Mouse (Mus musculus): Measurements from ENCODE around the gene Myt1. TPM values are rescaled to one million over a fixed set of nuclear protein-coding genes. Genes with fewer than 3 reads are reported as not detected.

Gene Myt1
- polyA plus RNA-seq, 1 experiment from 2014 or later, result 57.8 TPM

DNA sequence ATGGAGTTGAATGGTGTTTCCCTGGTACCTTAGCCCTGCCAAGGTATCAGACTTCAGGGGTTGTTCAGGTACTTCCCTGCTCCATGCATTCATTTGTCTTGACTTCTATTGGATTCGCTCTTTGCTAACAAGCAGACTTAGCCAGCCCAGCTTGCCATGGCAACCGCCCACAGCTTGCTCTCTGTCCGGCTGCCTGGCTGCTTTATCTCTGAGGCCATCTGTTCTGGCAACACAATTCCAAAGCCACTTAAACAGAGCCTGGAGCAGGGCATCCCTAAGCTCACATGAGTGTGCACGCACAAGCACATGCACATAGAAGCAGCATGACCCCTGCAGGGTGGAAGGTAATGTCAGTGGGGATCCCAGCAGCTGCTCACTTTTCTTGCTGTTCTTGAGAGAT, 4.1 kb upstream of the Myt1 start:
- peak; percentile 27; the same call in 1 of the 2 replicates for ATAC-seq (ENCODE audit: low FRiP score)
- Histone ChIP-seq H3K4me3 (no peak overlapping the region), H3K27me3 (no peaks in the 10 kb centered on the region), H3K9ac (no peak overlapping the region), H3K4me2 (replicated peaks) (no peak overlapping the region; the same call in 1 of the 2 replicates), H3K9me3 (replicated peaks) (no peaks in the 10 kb centered on the region), H3K4me1 (peaks cover 41% of the 10 kb centered on the region), H3K27ac (peak overlapping the region; percentile 64), H3K36me3 (no peaks in the 10 kb centered on the region)
- WGBS, result 16% methylated on average over 4 of the region's 4 CpGs

DNA sequence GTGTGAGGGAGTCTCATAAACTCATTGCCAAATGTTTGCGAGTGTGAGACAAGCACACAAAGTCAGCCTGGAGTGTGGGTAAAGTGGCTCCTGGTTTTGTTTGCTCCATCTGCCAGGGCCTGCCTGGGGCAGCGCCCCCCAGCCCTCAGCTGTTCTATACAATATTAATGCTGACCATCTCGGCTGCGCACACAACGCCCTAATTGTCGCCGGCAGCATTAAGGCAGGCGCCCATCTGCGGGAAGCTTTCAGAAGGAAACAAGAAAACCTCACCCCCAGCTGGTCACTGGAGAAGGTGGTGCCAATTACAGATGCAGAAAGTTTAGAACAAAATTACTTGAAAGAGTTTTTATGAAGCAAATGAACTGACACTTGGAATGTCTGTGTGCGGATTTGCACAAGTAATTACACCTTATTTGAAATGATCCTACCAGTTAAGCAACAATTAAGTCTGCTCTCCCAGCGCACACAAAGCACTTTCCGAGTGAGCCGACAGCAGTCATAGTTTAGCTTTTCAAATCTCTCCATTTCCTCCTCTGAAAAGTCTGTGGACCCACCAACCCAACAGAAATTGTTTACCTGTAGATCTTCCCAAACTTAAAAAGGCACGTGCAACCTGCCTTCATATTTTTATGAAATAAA, 875 bp downstream of the Myt1 start:
- H3K4me2 ChIP-seq (replicated peaks), result peak overlapping the region; percentile 70
- peak; percentile 8; the same call in 1 of the 2 replicates for ATAC-seq (ENCODE audit: low FRiP score)
- H3K27me3 ChIP-seq, result no peaks in the 10 kb centered on the region
- H3K9me3 ChIP-seq (replicated peaks), result no peaks in the 10 kb centered on the region
- peak overlapping the region; percentile 60 for H3K9ac ChIP-seq
- peak overlapping the region; percentile 91 for H3K27ac ChIP-seq
- H3K4me3 ChIP-seq, result peak overlapping the region; percentile 34
- H3K36me3 ChIP-seq, result no peaks in the 10 kb centered on the region
- WGBS, result 13% methylated on average over 14 of the region's 14 CpGs
- H3K4me1 ChIP-seq, result peaks cover 49% of the 10 kb centered on the region

DNA sequence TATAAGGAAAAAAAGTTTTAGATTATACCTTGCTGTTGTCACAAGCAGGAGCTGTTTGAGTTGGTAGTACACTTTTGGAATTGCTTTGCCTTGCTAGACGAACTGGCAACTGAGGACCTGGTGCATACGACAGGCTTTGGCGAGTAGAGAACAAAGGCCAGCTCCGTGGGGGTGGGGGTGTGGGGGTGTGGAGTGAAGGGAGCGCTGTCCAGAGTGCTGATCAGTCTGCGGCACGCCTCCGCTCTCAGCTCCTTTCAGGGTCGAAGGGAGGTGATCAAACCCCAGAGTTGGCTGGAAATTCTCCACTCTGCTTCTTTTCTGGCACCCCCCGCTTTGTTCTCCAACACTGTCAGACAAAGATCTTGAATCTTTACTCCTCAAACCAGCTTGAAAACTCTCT, 1.5 kb downstream of the Myt1 start:
- H3K27ac ChIP-seq, result peak overlapping the region; percentile 91
- WGBS, result 2% methylated on average over 10 of the region's 10 CpGs

DNA sequence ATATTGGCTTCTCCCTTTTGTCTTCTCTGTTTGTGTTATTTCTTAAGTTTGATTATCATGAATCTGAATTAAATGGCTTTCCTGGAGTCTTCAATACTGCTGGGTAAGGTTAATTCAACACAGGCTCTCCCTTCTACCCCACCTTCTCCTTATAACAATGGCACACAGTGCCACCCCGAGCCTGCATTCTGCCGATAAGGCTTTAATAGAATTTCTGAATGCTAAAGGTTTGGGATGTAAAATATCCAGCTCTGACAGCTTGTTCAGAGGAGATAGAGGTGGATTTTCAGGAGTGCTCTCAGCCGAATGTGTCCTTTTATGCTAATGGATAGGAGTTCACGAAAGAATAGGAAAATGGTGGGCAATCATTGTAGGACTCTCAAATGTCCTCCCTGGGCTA, 2.1 kb downstream of the Myt1 start:
- Histone ChIP-seq H3K4me1 (peaks cover 50% of the 10 kb centered on the region), H3K36me3 (no peaks in the 10 kb centered on the region), H3K4me3 (peak overlapping the region; percentile 34), H3K4me2 (replicated peaks) (peak overlapping the region; percentile 70), H3K9ac (peak overlapping the region; percentile 60), H3K9me3 (replicated peaks) (no peaks in the 10 kb centered on the region), H3K27me3 (no peaks in the 10 kb centered on the region), H3K27ac (peak overlapping the region; percentile 91)
- no peak for ATAC-seq (ENCODE audit: low FRiP score)
- WGBS, result 56% methylated on average over 4 of the region's 4 CpGs

More for the DNA sequence above, 1.5 kb downstream of the Myt1 start:
- no peaks in the 10 kb centered on the region for H3K36me3 ChIP-seq
- peaks cover 49% of the 10 kb centered on the region for H3K4me1 ChIP-seq
- H3K9me3 ChIP-seq (replicated peaks), result no peaks in the 10 kb centered on the region
- H3K4me2 ChIP-seq (replicated peaks), result peak overlapping the region; percentile 70
- no peaks in the 10 kb centered on the region for H3K27me3 ChIP-seq
- peak; percentile 62 for ATAC-seq (ENCODE audit: low FRiP score)
- peak overlapping the region; percentile 34 for H3K4me3 ChIP-seq
- H3K9ac ChIP-seq, result peak overlapping the region; percentile 60

DNA sequence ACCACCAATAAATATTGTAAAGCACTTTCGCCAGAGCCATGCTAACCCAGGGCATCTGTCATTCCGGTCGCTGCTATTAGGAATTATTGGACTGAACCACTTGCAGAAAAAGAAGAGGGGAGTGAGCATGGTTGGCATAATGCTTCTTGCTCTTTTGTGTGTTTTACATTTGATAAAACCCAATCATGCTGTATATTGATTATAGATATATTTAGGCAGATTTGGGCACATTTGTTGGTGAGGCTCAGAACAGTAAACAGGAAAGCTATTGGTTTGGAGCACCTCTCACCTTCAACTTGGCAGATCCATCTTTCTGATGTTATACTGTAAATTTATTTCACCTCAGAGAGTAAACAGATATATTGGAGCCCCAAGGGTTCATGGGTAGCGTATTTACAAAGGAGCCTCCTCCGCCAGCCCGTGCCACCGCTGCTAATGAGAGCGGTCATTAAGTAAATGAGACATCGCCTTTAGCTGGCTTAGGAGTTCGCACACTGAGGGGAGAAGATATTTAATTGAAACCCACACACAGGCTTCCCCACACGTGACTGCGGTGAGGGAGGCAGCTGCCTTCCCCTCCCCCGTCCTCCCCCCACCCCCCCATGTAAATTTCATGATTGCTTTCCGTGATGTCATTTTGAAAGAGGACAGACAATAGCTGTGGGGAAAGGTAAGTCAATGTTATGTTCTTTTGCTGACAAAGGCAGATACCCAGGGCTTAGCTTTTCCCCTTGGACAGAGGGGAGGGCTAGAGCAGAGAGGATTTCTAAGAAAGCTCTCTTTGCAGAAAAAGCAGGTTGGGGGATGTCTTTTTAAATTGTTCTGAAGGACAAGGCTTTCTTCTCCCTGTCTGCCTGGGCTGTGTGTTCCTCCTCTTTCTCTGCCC, 3.8 kb downstream of the Myt1 start:
- Histone ChIP-seq H3K9ac (peak overlapping the region; percentile 76), H3K4me1 (peaks cover 49% of the 10 kb centered on the region), H3K27ac (peak overlapping the region; percentile 95), H3K9me3 (replicated peaks) (no peaks in the 10 kb centered on the region), H3K36me3 (no peaks in the 10 kb centered on the region), H3K27me3 (no peaks in the 10 kb centered on the region), H3K4me3 (peak overlapping the region; percentile 50), H3K4me2 (replicated peaks) (peak overlapping the region; percentile 70)
- WGBS, result 31% methylated on average over 14 of the region's 14 CpGs
- ATAC-seq (ENCODE audit: low FRiP score), result peak; percentile 66

DNA sequence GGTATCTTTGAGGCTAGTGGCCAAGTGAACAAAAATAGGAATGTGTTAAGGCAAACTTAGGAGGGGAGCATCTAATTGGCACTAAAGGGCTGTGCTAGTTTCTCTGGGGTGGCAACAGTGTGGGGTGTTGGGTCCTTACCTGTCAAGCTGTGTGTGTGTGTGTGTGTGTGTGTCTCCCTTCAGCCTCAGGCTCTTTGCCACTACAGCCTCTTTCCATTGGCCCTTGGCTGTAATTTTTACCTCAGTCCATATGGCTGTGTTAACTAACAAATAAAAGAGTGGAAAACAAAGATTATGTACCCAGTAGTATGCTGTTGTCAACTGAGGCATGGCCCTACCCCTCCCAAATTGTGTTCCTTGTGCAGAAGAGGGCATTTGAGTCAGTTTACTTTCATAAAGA, 5.3 kb downstream of the Myt1 start:
- no peaks in the 10 kb centered on the region for H3K36me3 ChIP-seq
- H3K9me3 ChIP-seq (replicated peaks), result no peaks in the 10 kb centered on the region
- ATAC-seq (ENCODE audit: low FRiP score), result no peak
- H3K4me3 ChIP-seq, result peak overlapping the region; percentile 50
- no peak overlapping the region for H3K27ac ChIP-seq
- H3K27me3 ChIP-seq, result no peaks in the 10 kb centered on the region
- H3K9ac ChIP-seq, result peak overlapping the region; percentile 55
- peaks cover 46% of the 10 kb centered on the region for H3K4me1 ChIP-seq
- peak overlapping the region; percentile 70 for H3K4me2 ChIP-seq (replicated peaks)

DNA sequence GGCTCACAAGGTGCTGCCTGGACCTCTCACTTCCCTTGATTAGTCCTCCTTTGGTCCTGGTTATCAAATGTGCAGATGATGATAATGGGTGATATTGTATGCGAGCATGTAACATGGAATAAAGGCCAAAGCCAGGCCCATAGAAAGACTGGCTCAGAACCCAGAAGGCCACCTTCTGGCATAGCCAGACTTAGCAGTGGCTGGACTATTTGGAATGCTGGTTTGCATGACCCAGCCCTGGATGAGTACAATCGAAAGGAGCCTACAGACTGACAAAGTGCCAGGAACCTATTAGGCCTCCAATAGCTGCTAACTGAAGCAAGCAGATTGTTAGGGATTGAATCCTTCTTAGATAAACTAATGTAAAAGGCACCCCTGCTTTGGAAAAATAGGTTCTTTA, 6.3 kb downstream of the Myt1 start:
- H3K27me3 ChIP-seq, result no peaks in the 10 kb centered on the region
- H3K9ac ChIP-seq, result peak overlapping the region; percentile 20; the same call in 1 of the 2 replicates
- H3K9me3 ChIP-seq (replicated peaks), result no peaks in the 10 kb centered on the region
- peaks cover 45% of the 10 kb centered on the region for H3K4me1 ChIP-seq
- no peaks in the 10 kb centered on the region for H3K36me3 ChIP-seq
- WGBS, result 85% methylated on average over 2 of the region's 2 CpGs
- H3K4me2 ChIP-seq (replicated peaks), result peak overlapping the region; percentile 70
- peak overlapping the region; percentile 50 for H3K4me3 ChIP-seq
- no peak for ATAC-seq (ENCODE audit: low FRiP score)
- no peak overlapping the region for H3K27ac ChIP-seq

DNA sequence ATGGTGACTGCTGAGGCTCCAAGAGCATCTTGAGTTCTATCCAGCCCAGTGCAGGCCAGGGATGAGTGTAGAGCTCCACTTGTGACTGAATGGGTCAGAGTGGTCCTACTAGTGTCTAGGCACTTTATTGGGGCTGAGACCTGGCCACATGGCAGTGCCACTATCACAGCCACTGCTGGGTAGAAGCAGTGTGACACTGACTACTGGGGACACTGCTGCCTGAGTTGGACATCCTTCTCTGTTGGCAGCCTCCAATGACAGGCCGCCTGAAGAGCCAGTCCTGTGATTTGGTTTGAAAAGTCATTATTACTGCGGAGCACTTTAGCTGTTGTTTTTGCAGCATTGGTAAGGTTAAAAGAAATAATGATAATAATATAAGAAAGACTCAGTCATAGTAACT, 10.1 kb downstream of the Myt1 start:
- H3K9ac ChIP-seq, result no peak overlapping the region
- no peak overlapping the region for H3K4me2 ChIP-seq (replicated peaks)
- H3K27ac ChIP-seq, result no peak overlapping the region

DNA sequence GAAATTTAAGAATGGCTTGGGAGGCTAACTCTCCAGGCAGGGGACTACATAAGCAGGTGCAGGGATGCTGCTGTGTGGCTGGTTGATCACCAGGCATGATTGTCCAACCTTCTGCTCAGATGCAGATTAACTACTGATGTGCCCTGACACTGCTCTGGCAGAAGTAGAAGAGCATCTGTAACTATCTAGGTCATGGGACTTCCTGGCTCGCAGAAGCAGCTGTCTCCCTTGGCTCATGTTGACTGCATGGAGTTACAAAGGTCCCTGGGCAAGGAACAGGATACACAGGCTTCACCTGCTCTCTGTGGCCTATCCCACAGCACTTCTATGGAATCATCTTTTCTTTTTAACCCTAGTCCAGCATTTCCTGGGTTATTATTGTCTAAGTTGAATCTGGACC, 12.7 kb downstream of the Myt1 start:
- no peak overlapping the region for H3K4me2 ChIP-seq (replicated peaks)
- H3K9ac ChIP-seq, result no peak overlapping the region
- H3K27ac ChIP-seq, result no peak overlapping the region
- H3K27me3 ChIP-seq, result no peaks in the 10 kb centered on the region
- H3K36me3 ChIP-seq, result no peaks in the 10 kb centered on the region
- no peak overlapping the region for H3K4me3 ChIP-seq
- 86% methylated on average over 1 of the region's 1 CpGs for WGBS
- peaks cover 25% of the 10 kb centered on the region for H3K4me1 ChIP-seq
- H3K9me3 ChIP-seq (replicated peaks), result no peaks in the 10 kb centered on the region
- no peak for ATAC-seq (ENCODE audit: low FRiP score)

More for the DNA sequence above, 10.1 kb downstream of the Myt1 start:
- WGBS, result 63% methylated on average over 2 of the region's 2 CpGs
- H3K36me3 ChIP-seq, result no peaks in the 10 kb centered on the region
- ATAC-seq (ENCODE audit: low FRiP score), result no peak
- no peak overlapping the region for H3K4me3 ChIP-seq
- no peaks in the 10 kb centered on the region for H3K9me3 ChIP-seq (replicated peaks)
- H3K4me1 ChIP-seq, result peaks cover 34% of the 10 kb centered on the region
- H3K27me3 ChIP-seq, result no peaks in the 10 kb centered on the region

DNA sequence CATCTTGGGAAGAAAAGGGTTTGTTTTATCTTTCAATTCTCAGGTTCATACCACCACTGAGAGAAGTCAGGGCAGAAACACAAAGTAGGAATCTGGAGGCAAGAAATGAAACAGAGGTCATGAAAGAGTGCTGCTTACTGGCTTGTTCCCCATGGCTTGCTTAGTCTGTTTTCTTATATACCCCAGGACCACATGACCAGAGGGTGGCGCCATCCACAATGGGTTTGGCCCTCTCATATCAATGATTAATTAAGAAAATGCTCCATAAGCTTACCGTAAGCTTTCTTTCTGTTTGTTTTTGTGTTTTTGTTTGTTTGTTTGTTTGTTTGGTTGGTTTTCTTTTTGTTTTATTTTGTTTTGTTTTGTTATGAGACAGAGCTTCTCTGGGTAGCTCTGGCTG, 14.6 kb downstream of the Myt1 start:
- H3K27ac ChIP-seq, result no peak overlapping the region
- H3K4me3 ChIP-seq, result no peak overlapping the region
- ATAC-seq (ENCODE audit: low FRiP score), result no peak
- no peaks in the 10 kb centered on the region for H3K27me3 ChIP-seq
- 0 out of 2 replicates have a peak, but pooled peaks cover under 1% of the 10 kb centered on the region for H3K36me3 ChIP-seq
- no peak overlapping the region for H3K9ac ChIP-seq
- WGBS, result 50% methylated on average over 2 of the region's 2 CpGs
- H3K4me1 ChIP-seq, result peaks cover 32% of the 10 kb centered on the region
- H3K4me2 ChIP-seq (replicated peaks), result no peak overlapping the region
- H3K9me3 ChIP-seq (replicated peaks), result no peaks in the 10 kb centered on the region

DNA sequence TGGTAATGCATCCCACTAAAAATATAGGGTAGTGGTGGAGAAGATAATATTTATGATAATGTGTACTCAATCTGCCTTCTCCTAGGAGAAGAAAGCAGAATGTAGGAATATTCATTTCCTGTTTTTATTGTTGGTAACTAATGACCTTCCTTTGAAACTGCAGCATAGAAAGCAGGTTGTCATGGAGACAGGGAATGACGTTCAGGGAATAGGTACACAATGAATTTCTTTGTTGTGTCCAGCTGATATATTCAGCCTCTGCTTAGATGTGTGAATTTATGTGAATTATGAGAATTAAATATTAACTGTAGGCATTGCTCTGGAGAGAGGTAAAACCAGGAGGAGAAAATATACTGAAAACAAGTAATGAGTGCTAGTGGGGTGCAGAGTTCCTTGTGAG, 18.3 kb downstream of the Myt1 start:
- peak overlapping the region; percentile 44 for H3K27ac ChIP-seq
- no peaks in the 10 kb centered on the region for H3K9me3 ChIP-seq (replicated peaks)
- no peak overlapping the region for H3K4me2 ChIP-seq (replicated peaks)
- 12% methylated on average over 1 of the region's 1 CpGs for WGBS
- no peaks in the 10 kb centered on the region for H3K27me3 ChIP-seq
- H3K4me1 ChIP-seq, result peaks cover 18% of the 10 kb centered on the region
- H3K36me3 ChIP-seq, result peaks cover 15% of the 10 kb centered on the region
- peak; percentile 19; the same call in 1 of the 2 replicates for ATAC-seq (ENCODE audit: low FRiP score)
- H3K9ac ChIP-seq, result no peak overlapping the region
- H3K4me3 ChIP-seq, result no peak overlapping the region

DNA sequence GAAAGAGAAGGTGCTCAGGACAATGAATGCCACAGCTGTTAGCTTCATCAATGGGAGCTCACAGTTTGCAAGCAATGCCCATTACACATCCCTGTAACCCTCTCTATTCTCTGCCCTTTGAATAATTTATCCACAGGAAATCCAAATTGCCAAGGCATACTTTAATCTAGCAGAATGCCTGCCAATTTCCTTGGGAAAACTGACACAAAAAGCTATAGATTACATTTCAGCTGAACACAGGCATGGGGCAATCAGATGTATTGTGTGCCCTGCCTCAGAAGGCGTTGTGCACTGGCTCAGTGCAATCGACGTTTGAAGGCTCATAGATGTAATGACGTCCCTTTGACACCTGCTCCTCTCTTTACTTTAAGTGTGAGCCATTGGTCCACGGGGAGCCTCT, 24.7 kb downstream of the Myt1 start:
- no peak overlapping the region for H3K9ac ChIP-seq
- WGBS, result 62% methylated on average over 5 of the region's 5 CpGs
- ATAC-seq (ENCODE audit: low FRiP score), result no peak
- no peaks in the 10 kb centered on the region for H3K9me3 ChIP-seq (replicated peaks)
- peaks cover 38% of the 10 kb centered on the region for H3K36me3 ChIP-seq
- H3K27me3 ChIP-seq, result no peaks in the 10 kb centered on the region
- peaks cover 4% of the 10 kb centered on the region for H3K4me1 ChIP-seq
- H3K27ac ChIP-seq, result no peak overlapping the region
- no peak overlapping the region for H3K4me2 ChIP-seq (replicated peaks)
- H3K4me3 ChIP-seq, result no peak overlapping the region

Measured in hindbrain, embryonic 12.5 days (tissue).